Mouse (Mus musculus): ENCODE measurements around the gene Trpm7. TPM values are rescaled to one million over a fixed set of nuclear protein-coding genes. Genes with fewer than 3 reads are reported as not detected.
"Not testable (repeated sequence)": the region's sequence is repeated elsewhere in the genome, so short reads cannot be mapped to it uniquely, and the experiment has no call there.

Trpm7 gene
- total RNA-seq (2015): 85.5 and 90.1 TPM in 2 replicates
- 92.7 and 118 TPM in 2 replicates for total RNA-seq (2017)

GRCm38 (mm10) chr2:126875871-126876796 is at the start of gene Trpm7:
TSS of gene Trpm7 (minus strand) at chr2:126876230.
- ATAC-seq (replicated peaks; ENCODE audit: poor library complexity): peak; percentile 90

- no peak for ATAC-seq (replicated peaks; ENCODE audit: poor library complexity)
Observed at GRCm38 (mm10) chr2:126920358-126921060, 44.5 kb upstream of the Trpm7 start.

- no peak for ATAC-seq (replicated peaks; ENCODE audit: poor library complexity)
Observed at GRCm38 (mm10) chr2:126916236-126916635, 40.2 kb upstream of the Trpm7 start.

GRCm38 (mm10) chr2:126914096-126914495 is 38.1 kb upstream of the Trpm7 start:
- no peak for ATAC-seq (replicated peaks; ENCODE audit: poor library complexity)

GRCm38 (mm10) chr2:126904162-126904561 is 28.1 kb upstream of the Trpm7 start:
- ATAC-seq (replicated peaks; ENCODE audit: poor library complexity): no peak

GRCm38 (mm10) chr2:126897511-126897910 is 21.5 kb upstream of the Trpm7 start:
- ATAC-seq (replicated peaks; ENCODE audit: poor library complexity): no peak

- ATAC-seq (replicated peaks; ENCODE audit: poor library complexity): no peak
Observed at GRCm38 (mm10) chr2:126896941-126897340, 20.9 kb upstream of the Trpm7 start.

- no peak for ATAC-seq (replicated peaks; ENCODE audit: poor library complexity)
Observed at GRCm38 (mm10) chr2:126894245-126894644, 18.2 kb upstream of the Trpm7 start.

GRCm38 (mm10) chr2:126892316-126892715 is 16.3 kb upstream of the Trpm7 start:
- no peak for ATAC-seq (replicated peaks; ENCODE audit: poor library complexity)

GRCm38 (mm10) chr2:126891743-126892142 is 15.7 kb upstream of the Trpm7 start:
- no peak for ATAC-seq (replicated peaks; ENCODE audit: poor library complexity)

GRCm38 (mm10) chr2:126887141-126887540 is 11.1 kb upstream of the Trpm7 start:
- no peak for ATAC-seq (replicated peaks; ENCODE audit: poor library complexity)

GRCm38 (mm10) chr2:126885871-126886270 is 9.8 kb upstream of the Trpm7 start:
- ATAC-seq (replicated peaks; ENCODE audit: poor library complexity): no peak

GRCm38 (mm10) chr2:126882711-126883110 is 6.7 kb upstream of the Trpm7 start:
- not testable (repeated sequence) for ATAC-seq (replicated peaks; ENCODE audit: poor library complexity)

GRCm38 (mm10) chr2:126877991-126878390 is 2.0 kb upstream of the Trpm7 start:
- no peak for ATAC-seq (replicated peaks; ENCODE audit: poor library complexity)

- peak; percentile 43 for ATAC-seq (replicated peaks; ENCODE audit: poor library complexity)
Observed at GRCm38 (mm10) chr2:126875516-126875835, 554 bp downstream of the Trpm7 start.

GRCm38 (mm10) chr2:126874809-126875515 is 1.1 kb downstream of the Trpm7 start:
- no peak for ATAC-seq (replicated peaks; ENCODE audit: poor library complexity)

GRCm38 (mm10) chr2:126866301-126866700 is 9.7 kb downstream of the Trpm7 start:
- ATAC-seq (replicated peaks; ENCODE audit: poor library complexity): no peak

- no peak for ATAC-seq (replicated peaks; ENCODE audit: poor library complexity)
Observed at GRCm38 (mm10) chr2:126865501-126866199, 10.4 kb downstream of the Trpm7 start.

- no peak for ATAC-seq (replicated peaks; ENCODE audit: poor library complexity)
Observed at GRCm38 (mm10) chr2:126865026-126865425, 11.0 kb downstream of the Trpm7 start.

- ATAC-seq (replicated peaks; ENCODE audit: poor library complexity): no peak
Observed at GRCm38 (mm10) chr2:126844751-126845150, 31.3 kb downstream of the Trpm7 start.

GRCm38 (mm10) chr2:126838848-126839247 is 37.2 kb downstream of the Trpm7 start:
- no peak for ATAC-seq (replicated peaks; ENCODE audit: poor library complexity)
